Mouse (Mus musculus) 416B (cell line): ENCODE measurements at regions not wholly inside any gene's neighbourhood (a gene's known extent, or its start where the extent isn't known, plus 50 kb on each side); places are given as distances from the start of the nearest gene placed in this dataset.

Source experiments
- DNase-seq: peaks from one replicate; pipeline ENCODE4 v3.0.0; 2011; ENCODE audit warnings: low read depth

DNA sequence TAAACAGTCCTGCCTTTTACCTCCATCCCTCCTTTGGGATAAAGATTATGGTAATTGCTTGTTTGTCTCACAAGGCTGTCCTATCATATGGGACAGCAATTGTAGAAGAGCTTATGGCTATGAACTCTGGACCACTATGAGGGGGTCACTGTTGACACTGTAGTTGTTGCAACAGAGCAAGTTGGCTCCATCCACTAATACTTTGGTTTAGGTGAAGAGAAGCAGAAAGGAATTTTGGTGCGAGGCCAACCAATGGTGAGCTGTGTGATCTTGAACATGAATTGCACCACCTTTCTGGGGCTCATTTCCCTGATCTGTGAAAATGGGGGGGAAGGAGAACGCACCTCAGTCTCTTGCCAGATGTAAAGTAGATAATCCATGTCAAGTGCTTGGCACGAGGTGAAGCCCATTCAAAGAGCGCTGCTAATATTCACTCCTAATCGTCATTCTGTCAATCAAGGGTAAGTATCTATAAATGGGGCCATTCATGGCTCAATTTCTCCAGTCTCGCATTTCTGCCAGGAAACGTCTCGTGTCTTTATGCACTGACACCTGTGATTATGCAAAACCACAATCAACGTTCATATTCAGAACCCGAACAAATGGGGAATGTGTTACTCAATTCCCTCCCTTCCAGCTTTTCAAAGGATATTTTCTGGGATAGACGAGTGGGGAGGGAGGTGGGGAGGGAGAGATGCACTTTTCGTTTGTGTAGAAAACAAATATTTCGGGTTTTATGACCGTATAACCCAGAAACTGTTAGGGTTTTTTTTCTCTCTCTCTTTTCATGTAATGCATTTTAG lies 133.3 kb upstream of the Jun start:
- DNase-seq: no peak

DNA sequence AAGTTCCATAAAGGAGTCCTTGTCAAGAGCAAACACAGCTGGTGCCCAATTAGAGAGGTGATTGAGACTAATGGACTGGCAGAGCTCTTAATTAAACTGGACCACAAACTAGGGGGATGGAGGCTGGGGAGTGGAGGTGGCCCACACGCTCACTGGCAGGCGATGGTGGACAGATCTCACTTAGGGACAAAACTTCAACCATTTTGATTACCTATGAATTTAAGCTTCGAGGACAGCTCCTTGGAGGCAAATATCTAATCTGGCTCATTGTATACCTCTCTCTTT lies 133.8 kb upstream of the Jun start:
- DNase-seq: no peak

DNA sequence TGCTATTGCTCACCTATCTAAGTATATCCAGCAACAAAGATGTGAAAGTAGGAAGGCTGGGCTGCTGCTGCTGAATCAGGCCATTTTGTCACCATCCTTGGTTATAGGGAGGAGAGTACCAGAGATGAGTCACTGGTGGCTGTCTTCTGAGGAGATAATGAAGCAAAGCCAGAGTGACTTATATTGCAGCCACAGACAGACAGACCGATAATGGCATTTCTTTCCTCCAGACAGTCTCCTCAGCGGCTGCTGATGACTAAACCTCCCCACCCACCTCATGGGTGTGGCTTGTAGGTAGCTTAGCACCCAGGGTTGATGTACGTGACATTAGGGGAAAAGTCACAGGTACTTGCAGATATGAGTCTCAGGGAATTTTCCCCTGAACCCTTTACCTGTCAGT lies 136.1 kb upstream of the Jun start:
- peak; percentile 72 for DNase-seq

DNA sequence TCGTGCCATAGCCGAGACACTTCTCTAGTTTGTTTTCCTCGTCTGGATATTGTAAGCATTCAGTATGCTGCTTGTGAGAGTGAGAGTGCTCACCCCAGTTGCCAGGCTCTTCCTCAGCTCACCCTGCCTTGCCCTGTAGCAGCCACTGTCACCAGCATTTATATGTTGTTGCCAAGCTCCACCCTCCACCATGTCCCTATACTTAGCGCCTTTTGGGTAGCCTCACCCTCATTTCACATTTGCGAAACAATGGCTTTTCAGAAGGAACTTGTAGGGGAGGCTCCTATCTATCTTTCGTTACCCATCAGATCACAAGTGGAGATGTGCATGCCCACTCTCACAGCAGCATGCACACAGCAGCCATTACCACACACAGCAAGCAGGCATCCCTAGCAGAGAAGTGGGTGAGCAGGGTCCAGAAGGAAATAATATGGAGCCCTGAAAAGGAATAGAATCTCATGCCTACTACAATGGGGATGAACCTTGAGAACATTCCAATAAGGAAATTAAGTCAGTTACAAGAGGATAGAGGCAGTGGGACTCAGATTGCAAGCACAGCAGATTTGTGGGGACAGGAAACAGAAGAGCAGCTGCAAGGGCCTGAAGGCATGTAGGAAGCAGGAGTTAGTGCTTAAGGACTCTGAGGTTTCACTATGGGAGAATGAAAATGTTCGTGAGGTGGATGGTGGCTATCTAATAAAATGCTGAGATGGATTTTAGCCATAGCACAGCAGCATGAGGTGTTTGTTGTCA lies 139.8 kb upstream of the Jun start:
- no peak for DNase-seq

DNA sequence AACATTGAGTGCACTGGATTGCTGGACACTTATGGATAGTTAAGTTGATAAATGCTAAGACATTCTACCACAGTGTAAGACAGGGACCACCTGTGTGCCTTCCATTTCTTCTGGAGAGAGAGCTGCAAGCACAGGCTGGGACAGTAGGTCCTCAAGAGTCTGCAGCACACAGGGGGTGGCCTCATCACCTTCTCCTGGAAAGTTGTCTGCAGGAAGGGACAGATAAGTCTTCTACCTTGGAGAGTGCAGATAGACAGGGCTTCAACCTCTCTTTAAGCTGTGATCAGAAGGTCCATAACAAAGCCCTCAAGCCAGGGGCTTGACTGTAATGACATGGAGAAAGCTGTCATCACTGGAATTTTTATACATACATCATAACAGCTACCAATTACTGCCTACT lies 140.5 kb upstream of the Jun start:
- DNase-seq: no peak

DNA sequence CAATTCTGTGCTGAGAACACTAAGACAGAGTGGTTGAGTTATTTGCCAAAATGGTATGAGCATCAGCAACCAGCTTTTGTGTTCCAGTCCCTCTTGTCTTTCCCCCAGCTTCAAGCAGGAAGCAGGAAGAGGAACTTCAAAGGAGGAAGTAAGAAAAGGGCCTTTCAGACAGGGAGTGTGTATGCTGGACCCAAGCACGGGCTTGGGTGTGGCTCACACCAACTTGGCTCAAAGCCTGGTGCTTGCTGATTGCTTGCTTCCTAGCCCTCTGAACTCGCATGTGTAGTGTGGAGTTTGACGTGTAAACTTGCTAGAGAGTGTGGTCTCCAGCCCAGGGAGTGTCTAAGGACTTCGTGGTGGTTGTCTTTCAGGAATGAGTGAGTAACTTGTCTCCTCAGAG lies 141.0 kb upstream of the Jun start:
- DNase-seq: peak; percentile 60

DNA sequence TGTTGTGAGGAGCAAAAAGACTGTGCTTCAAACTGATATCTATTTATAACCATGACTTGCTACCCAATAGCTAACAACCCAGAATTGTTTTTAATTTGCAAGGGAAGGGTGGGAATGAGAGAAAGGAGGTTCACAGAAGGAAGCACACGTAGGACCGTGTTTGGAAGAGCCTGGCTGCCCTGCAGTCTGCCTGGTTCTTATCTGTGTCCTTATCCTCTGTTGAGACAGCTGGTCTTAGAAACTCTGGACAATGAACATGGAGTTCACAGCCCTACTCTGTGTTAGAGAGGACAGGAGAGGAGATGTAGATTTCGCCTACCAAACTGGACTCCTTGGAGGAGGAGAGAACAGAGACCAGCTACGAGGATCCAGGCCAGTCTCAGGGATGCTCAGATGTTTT lies 141.5 kb upstream of the Jun start:
- DNase-seq: no peak

DNA sequence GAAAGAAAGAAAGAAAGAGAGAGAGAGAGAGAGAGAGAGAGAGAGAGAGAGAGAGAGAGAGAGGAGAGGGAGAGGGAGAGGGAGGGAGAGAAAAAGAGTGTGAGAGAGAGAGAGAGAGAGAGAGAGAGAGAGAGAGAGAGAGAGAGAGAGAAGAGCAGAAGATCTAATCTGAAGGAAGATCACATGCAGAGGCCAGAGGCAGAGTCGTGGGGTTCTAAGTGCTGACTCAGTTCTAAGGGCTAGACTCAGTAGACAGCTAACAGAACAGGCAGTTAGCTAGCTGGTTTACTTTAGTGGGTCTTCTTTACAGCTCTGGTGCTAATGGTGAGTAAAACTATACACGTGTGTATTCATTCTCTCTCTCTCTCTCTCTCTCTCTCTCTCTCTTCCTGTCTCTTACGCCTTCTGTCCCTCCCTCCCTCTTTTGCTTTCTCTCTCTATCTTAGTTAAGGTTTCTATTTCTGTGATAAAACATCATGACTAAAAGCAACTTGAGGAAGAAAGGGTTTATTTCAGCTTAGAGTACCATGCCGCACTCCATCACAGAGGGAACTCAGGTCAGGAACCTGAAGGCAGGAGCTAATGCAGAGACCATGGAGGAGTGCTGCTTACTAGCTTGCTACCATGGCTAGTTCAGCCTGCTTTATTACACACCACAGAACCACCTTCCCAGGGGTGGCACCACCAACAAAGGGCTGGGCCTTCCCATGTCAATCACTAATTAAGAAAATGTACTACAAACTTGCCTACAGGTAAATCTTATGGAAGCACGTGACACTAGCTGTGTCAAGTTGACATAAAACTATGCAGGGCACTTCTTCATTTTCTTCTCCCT lies 142.8 kb upstream of the Jun start:
- DNase-seq: no peak

DNA sequence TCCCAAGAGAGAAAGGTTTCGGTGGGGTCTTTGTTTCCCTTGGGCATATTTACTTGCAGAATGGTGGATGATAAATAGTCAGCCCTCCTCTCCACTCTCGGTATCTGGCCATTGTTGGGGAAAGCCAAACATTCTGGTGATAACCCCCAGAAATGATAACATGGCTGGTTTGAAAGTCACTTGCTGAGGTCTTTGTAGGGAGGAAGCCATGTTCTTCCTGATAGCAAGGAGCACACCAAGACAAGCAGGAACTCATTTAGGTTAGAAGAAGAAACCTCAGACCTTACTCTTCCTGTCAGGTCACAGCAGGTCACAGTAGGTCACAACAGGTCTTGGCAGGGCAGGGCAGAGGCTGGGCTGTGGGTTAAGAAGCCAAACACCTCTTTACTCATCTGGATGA lies 144.1 kb upstream of the Jun start:
- DNase-seq: peak; percentile 90

DNA sequence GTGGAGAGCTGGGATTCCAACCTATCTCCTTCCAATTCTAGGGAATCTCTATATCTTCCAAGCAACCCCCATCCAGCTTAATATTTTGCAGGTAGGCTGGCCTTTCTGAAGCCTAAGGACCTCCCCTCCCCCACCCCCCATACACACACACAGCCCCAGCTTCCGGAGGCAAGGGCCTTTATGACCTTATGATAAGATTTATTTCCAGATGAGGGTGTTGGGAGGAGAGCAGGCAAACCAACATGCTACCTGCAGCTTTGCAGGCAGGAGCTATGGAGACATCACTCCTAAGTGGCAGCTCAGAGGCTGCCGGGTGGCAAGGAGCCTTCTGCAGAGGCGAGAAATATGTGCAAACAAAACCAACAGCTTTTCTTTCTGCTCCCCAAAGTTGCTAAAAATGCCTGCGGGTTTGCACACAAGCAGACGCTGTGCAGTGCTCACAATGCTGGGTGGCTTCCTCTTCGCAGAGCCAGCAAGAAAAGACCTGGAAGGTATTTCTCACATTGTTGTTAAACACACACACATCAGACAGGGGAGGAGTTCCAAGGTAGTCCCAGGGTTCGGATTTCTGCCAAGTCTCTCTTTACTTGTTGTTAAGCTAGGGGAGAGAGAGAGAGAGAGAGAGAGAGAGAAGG lies 145.2 kb upstream of the Jun start:
- no peak for DNase-seq

DNA sequence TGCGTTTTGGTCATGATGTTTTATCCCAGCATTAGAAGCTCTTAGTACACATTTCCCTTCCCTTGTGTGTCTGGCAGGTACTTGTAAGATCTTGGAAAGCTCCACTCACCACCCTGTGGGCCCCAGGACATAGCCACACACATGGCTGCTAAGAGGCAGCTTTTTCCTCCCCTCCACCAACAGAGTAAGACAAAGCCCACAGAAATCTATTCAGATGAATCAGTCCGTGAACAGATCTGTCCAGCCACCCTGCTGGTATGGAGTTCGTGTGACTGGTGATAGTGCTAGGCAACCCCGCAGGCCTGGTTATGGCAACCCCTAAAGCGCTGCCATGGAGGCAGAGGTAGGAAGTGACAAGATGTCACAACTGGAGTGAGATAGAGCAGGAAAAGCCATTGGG lies 147.4 kb upstream of the Jun start:
- DNase-seq: no peak

DNA sequence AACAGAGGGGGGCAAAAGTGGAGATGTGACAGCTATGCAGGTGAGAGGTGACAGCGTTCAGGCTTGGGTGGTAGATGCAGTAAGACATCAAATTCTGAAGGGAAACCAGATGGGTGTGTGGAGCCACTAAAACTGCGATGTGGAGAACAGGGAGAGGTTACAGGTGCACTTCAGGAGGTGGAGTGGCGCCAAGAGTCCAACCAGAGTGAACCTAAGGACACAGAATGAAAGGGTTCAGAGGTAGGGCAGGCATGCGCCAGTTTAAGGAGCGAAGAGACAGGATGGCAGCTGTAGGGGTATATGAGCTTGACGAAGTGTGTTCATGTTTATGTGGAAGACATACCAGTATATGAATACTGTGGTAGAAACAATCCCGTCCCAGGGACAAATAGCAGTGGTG lies 148.1 kb upstream of the Jun start:
- no peak for DNase-seq

DNA sequence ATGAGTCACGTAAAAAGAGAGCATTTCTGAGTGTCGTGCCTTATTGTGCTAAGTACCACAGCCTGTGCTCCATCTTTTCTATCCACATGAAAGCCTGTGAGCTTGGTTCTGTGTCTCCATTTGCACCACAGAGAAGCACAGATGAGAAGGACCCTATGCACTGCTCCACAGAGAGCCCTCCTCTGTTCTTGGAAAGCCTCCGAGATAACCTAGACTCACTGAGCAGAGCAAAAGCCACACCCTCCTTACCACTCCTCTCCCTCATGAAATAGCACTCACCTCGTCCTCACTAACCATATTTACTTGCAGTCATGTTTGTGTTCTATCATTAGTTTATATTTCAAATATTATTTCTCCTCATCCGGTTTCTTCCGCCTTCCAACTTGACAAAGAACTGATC lies 150.5 kb upstream of the Jun start:
- DNase-seq: no peak

DNA sequence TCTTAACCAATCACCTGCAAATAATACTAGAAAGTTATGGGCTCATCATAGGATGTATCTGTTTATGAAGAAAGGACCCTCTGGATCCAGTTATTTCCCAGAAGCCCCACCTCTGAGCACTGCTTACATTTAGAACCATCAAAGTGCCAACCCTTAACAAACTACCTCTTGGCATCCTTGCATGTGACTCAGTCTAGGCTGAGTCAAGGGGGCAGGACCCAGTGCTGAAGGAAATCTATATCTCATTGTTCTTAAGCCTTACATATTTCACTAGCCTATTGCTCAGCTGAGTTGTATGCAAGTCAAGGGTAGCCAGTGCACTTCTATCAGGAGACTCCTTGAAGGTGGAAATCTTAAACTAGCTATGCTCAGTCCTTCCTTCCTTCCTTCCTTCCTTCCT lies 151.6 kb upstream of the Jun start:
- DNase-seq: no peak

DNA sequence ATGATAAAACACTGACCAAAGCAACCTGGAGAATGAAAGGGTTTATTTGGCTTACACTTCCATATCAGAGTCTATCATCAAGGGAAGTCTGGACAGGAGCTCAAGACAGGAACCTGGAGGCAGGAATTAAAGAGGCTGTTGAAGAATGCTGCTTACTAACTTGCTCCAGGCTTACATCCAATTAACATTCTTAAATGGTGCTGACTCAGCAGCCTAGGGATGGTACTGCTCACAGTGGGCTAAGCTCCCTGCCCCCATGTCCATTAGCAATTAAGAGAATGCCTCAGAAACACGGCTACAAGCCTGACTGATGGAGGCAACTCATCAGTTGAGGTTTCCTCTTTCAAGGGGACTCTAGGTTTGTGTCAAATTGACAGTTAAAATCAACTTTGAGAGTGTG lies 153.3 kb upstream of the Jun start:
- DNase-seq: no peak

DNA sequence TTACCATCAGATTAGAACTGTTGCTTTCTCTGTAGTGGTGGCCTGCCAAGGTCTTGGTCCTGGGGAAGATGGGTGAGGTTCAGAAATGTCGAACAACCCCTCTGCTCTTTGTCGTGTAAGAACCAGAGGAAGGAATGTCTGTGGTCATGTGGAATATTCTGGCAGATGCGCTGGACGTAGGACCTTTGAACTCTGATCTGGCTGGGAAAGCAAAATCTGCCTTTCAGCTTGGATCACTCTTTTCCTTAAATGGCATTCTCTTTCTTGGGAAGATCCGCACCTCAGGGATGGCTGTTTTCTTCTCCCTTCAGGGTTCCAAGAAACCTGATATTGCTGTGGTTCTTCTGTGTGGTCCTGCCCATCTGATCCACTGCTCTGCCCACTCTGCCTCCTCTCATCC lies 155.8 kb upstream of the Jun start:
- no peak for DNase-seq

DNA sequence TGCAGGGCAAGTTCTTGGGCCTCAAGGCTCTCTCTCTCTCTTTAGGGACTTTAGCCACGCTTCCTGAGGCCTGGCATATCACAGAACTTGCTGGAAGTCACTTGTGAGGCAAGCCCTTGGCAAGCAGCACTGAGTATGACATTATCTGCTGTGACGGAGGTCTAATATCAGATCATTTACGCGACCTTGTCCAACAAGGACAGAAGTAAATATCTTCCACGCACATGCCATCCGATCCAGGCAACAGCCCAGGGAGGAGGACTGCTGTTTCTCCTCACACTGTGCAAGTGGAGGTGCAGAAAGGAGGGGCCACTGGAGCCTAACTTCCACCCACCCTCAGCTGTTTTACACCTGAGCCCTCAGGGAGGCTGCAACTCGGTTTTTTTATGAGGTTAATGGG lies 156.8 kb upstream of the Jun start:
- DNase-seq: no peak

DNA sequence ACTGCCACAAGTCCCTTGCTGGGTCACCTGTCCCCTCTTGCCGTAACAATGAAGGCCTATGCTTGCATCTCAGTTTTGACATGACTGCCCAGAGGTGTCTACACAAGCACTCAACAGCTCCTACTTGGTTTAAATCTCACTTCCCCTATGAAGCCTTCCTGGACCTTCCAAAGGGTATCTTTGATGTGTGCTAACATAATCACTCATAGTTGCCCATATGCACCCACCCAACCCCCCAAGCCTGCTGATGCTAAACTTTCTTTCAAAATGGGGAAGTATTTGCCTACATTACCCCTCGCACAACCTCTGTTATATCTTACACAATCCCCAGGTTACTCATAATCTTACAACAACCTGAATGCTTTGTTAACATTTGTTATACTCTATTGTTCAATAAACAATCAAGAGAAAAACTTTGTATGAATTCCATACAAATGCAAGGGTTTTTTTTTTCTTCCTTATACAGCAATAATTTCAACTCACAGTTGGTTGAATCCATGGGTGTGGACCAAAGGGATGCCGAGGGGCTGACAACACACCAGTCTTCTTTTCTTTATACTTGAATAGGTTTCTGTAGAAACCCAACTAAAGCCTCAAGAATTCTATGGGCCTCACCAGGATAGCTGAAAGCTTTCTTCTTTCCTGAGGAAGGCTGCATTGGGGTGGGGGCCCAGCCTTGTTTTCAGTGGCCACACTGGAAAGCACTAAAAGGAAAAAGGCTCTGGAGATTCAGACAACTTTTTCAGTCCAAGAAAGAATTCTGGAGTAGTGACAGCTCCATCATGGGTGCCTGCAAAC lies 157.5 kb upstream of the Jun start:
- peak; percentile 76 for DNase-seq

DNA sequence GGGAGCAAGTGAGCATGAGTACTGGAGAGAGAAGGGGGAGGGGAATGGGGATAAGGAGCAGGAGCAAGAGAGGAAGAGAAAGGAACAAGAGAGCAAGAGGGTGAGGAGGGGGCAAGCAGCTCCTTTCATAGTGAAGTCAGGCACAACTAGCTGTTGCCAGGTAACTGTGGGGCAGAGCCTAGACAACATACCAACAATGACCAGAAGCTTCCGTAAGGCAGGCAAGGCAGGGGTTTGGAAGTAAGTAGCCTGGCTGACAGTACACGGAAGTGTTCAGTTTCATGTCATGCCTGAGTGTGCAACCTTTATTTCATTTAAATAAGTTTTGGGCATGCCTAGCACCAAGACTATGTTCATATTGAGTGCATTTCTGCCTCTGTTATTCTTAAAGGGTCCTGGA lies 160.5 kb upstream of the Jun start:
- no peak for DNase-seq

DNA sequence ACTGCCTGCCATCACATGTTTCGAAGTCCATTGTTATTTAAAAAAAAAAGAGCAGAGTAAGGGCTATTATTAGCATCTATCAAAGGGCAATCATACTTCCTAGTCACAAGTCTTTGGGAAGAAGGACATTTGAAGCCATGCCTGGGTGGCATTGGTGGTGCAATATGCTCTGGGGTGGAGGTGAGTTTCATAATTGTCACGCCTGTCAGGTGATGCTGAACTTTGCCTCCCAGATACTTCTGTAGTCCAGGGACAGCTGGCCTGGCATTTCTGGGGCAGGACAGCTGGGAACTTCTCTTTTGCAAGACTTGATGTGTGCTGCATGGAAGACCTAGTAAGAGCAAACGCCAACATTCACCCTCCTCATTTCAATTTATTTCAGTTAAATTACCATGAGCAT lies 161.0 kb upstream of the Jun start:
- no peak for DNase-seq

DNA sequence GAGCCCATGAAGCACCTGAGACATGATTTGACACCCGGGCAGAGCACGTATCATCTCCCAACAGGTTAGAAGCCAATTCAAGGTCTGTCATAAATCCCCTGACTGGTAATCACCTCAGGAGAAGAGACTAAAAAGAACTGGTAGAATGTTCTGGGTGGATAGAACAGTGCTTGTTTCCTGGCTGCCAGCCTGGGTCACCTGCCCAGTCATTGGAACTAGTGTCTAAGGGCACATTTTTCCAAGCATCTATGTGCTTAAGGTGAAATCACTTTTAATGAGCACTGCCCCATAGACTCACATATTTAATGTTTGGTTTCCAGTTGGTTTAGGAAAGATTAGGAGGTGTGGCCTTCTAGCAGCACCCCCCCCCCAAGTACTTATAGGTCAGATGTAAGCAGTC lies 162.0 kb upstream of the Jun start:
- DNase-seq: no peak

DNA sequence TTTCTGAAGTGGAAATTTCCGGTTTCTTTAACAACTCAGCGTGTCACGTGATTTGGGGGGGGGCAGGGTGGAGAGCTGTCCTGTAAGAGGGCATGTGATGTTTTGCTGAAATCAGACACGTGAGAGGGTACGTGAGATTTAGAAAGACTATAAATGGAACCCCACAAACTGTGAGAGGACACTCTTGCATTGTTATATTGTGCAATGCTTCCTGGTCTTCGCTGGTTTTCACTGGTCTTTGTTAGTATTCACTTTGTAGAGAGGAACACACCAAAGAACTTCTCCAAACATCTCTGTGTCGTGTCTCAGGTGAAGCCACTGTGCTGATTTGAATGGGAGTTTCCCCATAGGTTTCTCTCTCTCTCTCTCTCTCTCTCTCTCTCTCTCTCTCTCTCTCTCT lies 163.2 kb upstream of the Jun start:
- DNase-seq: peak; percentile 86
